ENCODE assay signal across 32 mouse cellular contexts in genomic region chr8:71577856-71578387, GRCm38 (mm10). TPM values are rescaled to one million over a fixed set of nuclear protein-coding genes. Genes with fewer than 3 reads are reported as not detected.
DNase-seq lines count a peak whose midpoint lies in the region; ATAC-seq lines count a peak whose summit lies in the region.
"Had no signal": no experiment of that assay in that cellular context is flagged by ENCODE, and none has a peak within 500 bp of the region (broad histone marks: within the 10 kb centered on the region; RNA-seq: fewer than 3 reads in every experiment).

No protein-coding gene starts in this region.

- H3K4me3 ChIP-seq in forebrain, embryonic 16.5 days (replicated peaks; ENCODE audit: low read length), result no peak overlapping the region
- H3K4me3 ChIP-seq: embryonic facial prominence, embryonic 10.5 days; embryonic facial prominence, embryonic 13.5 days; erythroblast, embryonic 14.5 days; forebrain, embryonic 12.5 days; gastrocnemius, adult 2 months; hindbrain, embryonic 10.5 days; hindbrain, embryonic 13.5 days; intestine, embryonic 15.5 days had no signal

- no peaks in the 10 kb centered on the region for H3K36me3 ChIP-seq in forebrain, embryonic 16.5 days (ENCODE audit: control insufficient read depth, insufficient read depth)
- H3K36me3 ChIP-seq: G1E; intestine, embryonic 15.5 days had no signal

- WGBS in forebrain, embryonic 16.5 days, result 71% methylated on average over 4 of the region's 4 CpGs

- no peaks in the 10 kb centered on the region for H3K27me3 ChIP-seq in forebrain, embryonic 16.5 days (replicated peaks; ENCODE audit: control insufficient read depth, insufficient read depth, low read length)
- H3K27me3 ChIP-seq: CH12.LX; embryonic facial prominence, embryonic 13.5 days; intestine, embryonic 15.5 days; Patski had no signal

- ATAC-seq in forebrain, embryonic 16.5 days, result no peak
- ATAC-seq: forebrain, postnatal 0 days; hindbrain, embryonic 16.5 days; intestine, embryonic 15.5 days; Patski had no signal

- no peak overlapping the region for H3K27ac ChIP-seq in forebrain, embryonic 16.5 days (ENCODE audit: low read length)
- H3K27ac ChIP-seq: embryonic facial prominence, embryonic 10.5 days; embryonic facial prominence, embryonic 13.5 days; forebrain, embryonic 12.5 days; hindbrain, embryonic 10.5 days; hindbrain, embryonic 13.5 days; intestine, embryonic 15.5 days had no signal

- no peak overlapping the region for H3K9ac ChIP-seq in forebrain, embryonic 16.5 days (replicated peaks; ENCODE audit: low read depth, low read length)
- H3K9ac ChIP-seq: embryonic facial prominence, embryonic 13.5 days; forebrain, embryonic 12.5 days; forebrain, postnatal 0 days; hindbrain, embryonic 13.5 days; intestine, embryonic 15.5 days had no signal

- no peak overlapping the region for H3K4me2 ChIP-seq in forebrain, embryonic 16.5 days (ENCODE audit: low read length)
- H3K4me2 ChIP-seq: embryonic facial prominence, embryonic 13.5 days; forebrain, embryonic 12.5 days; heart, embryonic 11.5 days; hindbrain, embryonic 13.5 days; intestine, embryonic 15.5 days had no signal

- H3K4me1 ChIP-seq in forebrain, embryonic 16.5 days (replicated peaks; ENCODE audit: control insufficient read depth, insufficient read depth, low read length), result peaks cover 15% of the 10 kb centered on the region

- no peaks in the 10 kb centered on the region for H3K9me3 ChIP-seq in forebrain, embryonic 16.5 days (ENCODE audit: control insufficient read depth, low read length)
- H3K9me3 ChIP-seq: embryonic facial prominence, embryonic 10.5 days; embryonic facial prominence, embryonic 13.5 days; forebrain, embryonic 12.5 days; G1E; hindbrain, embryonic 10.5 days; hindbrain, embryonic 13.5 days; intestine, embryonic 15.5 days had no signal

- DNase-seq in cerebellum, postnatal 14 days, result peak; percentile 46 to 49
- DNase-seq in cerebellum, adult 9-10 months, result no peak
- DNase-seq in layer of hippocampus, adult 9-11 months, result peak; percentile 52
- DNase-seq in layer of hippocampus, postnatal 10 days (ENCODE audit: low spot score in 2 of 2), result no peak
- DNase-seq in 3134 (ENCODE audit: extremely low read depth, insufficient read length, low spot score) (peak; percentile 61), 416B (ENCODE audit: low read depth) (peak; percentile 65)
- no peak for DNase-seq in kidney, adult 9 months
- DNase-seq: adrenal gland, postnatal 10 days; adrenal gland, postnatal 36 days; B cell, adult 2 months; cerebellum, adult 11 months; cerebellum, adult 9-11 months; embryo, embryonic 11 days; forebrain, postnatal 0 days; gastrocnemius, adult 2 months; gastrocnemius, postnatal 14 days; heart, adult 11 months had no signal

RNA-seq across cellular contexts. Expression of gene Slc27a1, which starts 9.2 kb away (rescaled TPM):
- total RNA-seq in layer of hippocampus, postnatal 10 days (2021), result 10 to 100 TPM; 76.8 to 92.7 TPM
- polyA plus RNA-seq in forebrain, embryonic 16.5 days (2015; fragmentation: Nextera tagmentation; extraction: Ambion mirVana), result 74.6 and 75.9 TPM in 2 replicates
- polyA plus RNA-seq: G1E had no signal

RNA-seq across cellular contexts. Expression of gene Nxnl1, which starts 11.5 kb away (rescaled TPM):
- total RNA-seq in layer of hippocampus, postnatal 10 days (2021), result not detected
- polyA plus RNA-seq in forebrain, embryonic 16.5 days (2015; fragmentation: Nextera tagmentation; extraction: Ambion mirVana), result not detected in 2 replicates
- total RNA-seq: forebrain, postnatal 0 days; G1E; gastrocnemius, adult 2 months had no signal
- polyA plus RNA-seq: embryonic facial prominence, embryonic 13.5 days; erythroblast, embryonic 14.5 days; forebrain, embryonic 12.5 days; forebrain, postnatal 0 days; frontal cortex, adult 2 months; G1E; heart, embryonic 11.5 days; heart, embryonic 14.5 days; hindbrain, embryonic 10.5 days; hindbrain, embryonic 13.5 days; hindbrain, embryonic 16.5 days had no signal

RNA-seq across cellular contexts. Expression of gene Pgls, which starts 14.1 kb away (rescaled TPM):
- total RNA-seq in layer of hippocampus, postnatal 10 days (2021), result 10 to 100 TPM; 75.1 to 81.0 TPM
- 167 and 189 TPM in 2 replicates for polyA plus RNA-seq in forebrain, embryonic 16.5 days (2015; fragmentation: Nextera tagmentation; extraction: Ambion mirVana)

RNA-seq across cellular contexts. Expression of gene Tmem221, which starts 19.3 kb away (rescaled TPM):
- not detected for total RNA-seq in layer of hippocampus, postnatal 10 days (2021)
- 0.15 and 0.16 TPM in 2 replicates for polyA plus RNA-seq in forebrain, embryonic 16.5 days (2015; fragmentation: Nextera tagmentation; extraction: Ambion mirVana)
- total RNA-seq: forebrain, postnatal 0 days; G1E; gastrocnemius, adult 2 months had no signal
- polyA plus RNA-seq: erythroblast, embryonic 14.5 days; G1E had no signal

RNA-seq across cellular contexts. Expression of gene Fam129c, which starts 19.5 kb away (rescaled TPM):
- total RNA-seq in layer of hippocampus, postnatal 10 days (2021), result 1 to 10 TPM; 4.6 to 5.8 TPM
- polyA plus RNA-seq in forebrain, embryonic 16.5 days (2015; fragmentation: Nextera tagmentation; extraction: Ambion mirVana), result 6.2 and 8.4 TPM in 2 replicates

Comparison
In these comparisons a context has a peak if more than half of its experiments do, and no peak if none do; other contexts are left out.
1. DNase-seq: peak in cerebellum, postnatal 14 days (2 of 2), layer of hippocampus, adult 9-11 months (single experiment), 3134 (single experiment) and 416B (single experiment); none in cerebellum, adult 9-10 months (single experiment), layer of hippocampus, postnatal 10 days (0 of 2) and kidney, adult 9 months (single experiment).